Mouse (Mus musculus) brain, embryonic 14.5 days (tissue): ENCODE measurements around the gene Pnmal2.

Experiments
- CTCF ChIP-seq: fragments of 200-500 bp; IDR thresholded peaks from 2 replicates; pipeline ENCODE4 v1.5.1; 2012; ENCODE audit warnings: inconsistent platforms, mild to moderate bottlenecking, moderate library complexity, borderline replicate concordance; ENCODE audit not compliant: insufficient read depth, insufficient read length; ENCODE audit errors: extremely low read depth
- POLR2A ChIP-seq: fragments of 200-500 bp; IDR thresholded peaks from 2 replicates; pipeline ENCODE4 v1.6.1; 2012; ENCODE audit warnings: mild to moderate bottlenecking, inconsistent platforms, borderline replicate concordance; ENCODE audit not compliant: poor library complexity, insufficient read depth, insufficient read length, severe bottlenecking; ENCODE audit errors: extremely low read depth

DNA sequence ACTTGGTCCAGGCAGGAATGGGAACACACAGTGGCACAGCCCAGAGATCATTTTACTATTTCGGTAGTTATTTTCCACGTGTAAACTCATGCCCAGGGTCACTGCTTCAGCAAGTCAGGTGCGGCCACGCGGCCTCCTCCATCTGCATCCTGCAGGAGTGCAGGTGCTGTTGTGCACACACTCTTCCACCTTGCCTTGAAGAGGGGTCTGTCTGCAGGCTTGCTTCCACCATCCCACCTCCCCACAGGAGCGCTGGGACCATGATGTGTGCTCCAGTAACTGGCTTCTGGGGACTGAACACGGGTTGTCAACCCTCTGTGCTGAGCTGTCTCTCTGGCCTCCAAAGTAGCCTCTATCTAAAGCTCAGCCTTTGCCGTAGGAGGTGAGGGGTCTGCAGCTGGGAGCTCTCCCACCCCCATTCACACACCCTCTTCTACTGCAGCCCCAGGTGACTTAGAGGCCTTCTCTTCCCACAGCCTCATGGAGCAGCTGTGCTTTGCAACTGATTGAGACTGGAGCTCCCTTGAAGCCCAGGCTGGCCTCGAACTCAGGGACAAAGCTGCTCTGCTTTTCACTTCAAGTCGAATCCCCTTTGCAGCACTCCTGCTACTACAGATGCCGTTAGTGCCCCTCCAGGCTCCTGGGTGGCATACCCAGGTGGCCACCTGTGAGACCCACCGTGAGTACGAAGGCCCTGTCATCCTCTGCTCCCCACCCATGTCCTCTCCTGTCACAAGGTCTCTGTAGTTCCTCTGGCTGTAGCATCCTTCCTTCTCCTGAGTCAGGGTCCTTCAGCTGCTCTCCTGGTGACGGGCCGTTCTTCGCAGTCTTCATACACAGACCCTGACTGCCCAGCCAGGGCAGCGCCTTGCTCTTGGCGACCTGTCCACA is 29.8 kb upstream of the Pnmal2 start:
- no peak for TF ChIP-seq CTCF
- no peak for TF ChIP-seq POLR2A
